Mouse (Mus musculus) CH12.LX (cell line): ENCODE data around the gene Vwa7. TPM values are rescaled to one million over a fixed set of nuclear protein-coding genes. Genes with fewer than 3 reads are reported as not detected.
A peak's percentile ranks its signal among the peaks of the same experiment; 100 is the strongest.

Source experiments
- DNase-seq: peaks from one replicate; pipeline ENCODE4 v3.0.0-alpha.2; 2013; ENCODE audit errors: extremely low read depth
- H3K27ac ChIP-seq: 2 replicates; pipeline ENCODE4 v1.5.1; 2012; ENCODE audit warnings: low read depth, mild to moderate bottlenecking, control low read depth, moderate library complexity; ENCODE audit not compliant: insufficient read depth
- H3K27me3 ChIP-seq: replicated peaks from 2 replicates; pipeline ENCODE3; 2012; ENCODE audit warnings: inconsistent platforms
- H3K36me3 ChIP-seq, 2 experiments: replicated peaks in 1 of 2; 2 replicates each; pipeline versions ENCODE3 to v1.6.1; 2012; ENCODE audit warnings: inconsistent platforms in 1 of 2, low read length in 1 of 2, mild to moderate bottlenecking in 1 of 2, mixed read lengths in 1 of 2, moderate library complexity in 1 of 2; ENCODE audit not compliant: control insufficient read depth in 1 of 2, insufficient read depth in 1 of 2
- H3K4me1 ChIP-seq, 2 experiments: 2 replicates each; pipeline ENCODE4 v1.6.1; 2012; ENCODE audit warnings: inconsistent platforms in 1 of 2, moderate library complexity in 1 of 2; ENCODE audit not compliant: insufficient read depth in 2 of 2, control insufficient read depth in 1 of 2
- H3K4me2 ChIP-seq: 2 replicates; pipeline ENCODE4 v1.6.1; 2012; ENCODE audit warnings: low read depth, mild to moderate bottlenecking, control low read depth; ENCODE audit not compliant: poor library complexity, insufficient read depth, severe bottlenecking
- H3K4me3 ChIP-seq, 3 experiments: fragments of 150-350 bp in 1 of 3; sonication (generic) in 1 of 3; replicated peaks in 1 of 3; 2 replicates each; pipeline versions ENCODE3 to v1.5.1; 2011 to 2012; ENCODE audit warnings: low read depth in 2 of 3, low read length in 2 of 3, mild to moderate bottlenecking in 2 of 3, moderate library complexity in 2 of 3, control low read depth in 1 of 3, improper control_type of control experiment in 1 of 3, inconsistent platforms in 1 of 3, mixed read lengths in 1 of 3; ENCODE audit not compliant: poor library complexity in 1 of 3
- H3K79me2 ChIP-seq: replicated peaks from 2 replicates; pipeline ENCODE4 v1.6.1; 2012; ENCODE audit warnings: mild to moderate bottlenecking, moderate library complexity; ENCODE audit not compliant: control insufficient read depth, poor library complexity, insufficient read depth, severe bottlenecking; ENCODE audit errors: extremely low read depth
- H3K9ac ChIP-seq: 2 replicates; pipeline ENCODE4 v1.6.1; 2012; ENCODE audit warnings: low read depth, mild to moderate bottlenecking, control low read depth, moderate library complexity; ENCODE audit not compliant: insufficient read depth
- H3K9me3 ChIP-seq: replicated peaks from 2 replicates; pipeline ENCODE3; 2012; ENCODE audit warnings: low read length, inconsistent platforms, mixed read lengths
- BHLHE40 ChIP-seq: IDR thresholded peaks from 2 replicates; pipeline ENCODE4 v1.6.1; 2011; ENCODE audit warnings: mild to moderate bottlenecking, low read depth, low read length, improper control_type of control experiment
- CHD2 ChIP-seq: IDR thresholded peaks from 2 replicates; pipeline ENCODE4 v1.6.1; 2011; ENCODE audit warnings: low read length, improper control_type of control experiment
- CTCF ChIP-seq, 2 experiments: IDR thresholded peaks in 1 of 2; conservative IDR thresholded peaks in 1 of 2; 2 replicates each; pipeline ENCODE4 v1.5.1; 2011 to 2012; ENCODE audit warnings: low read depth in 2 of 2, low read length in 2 of 2, improper control_type of control experiment in 1 of 2, inconsistent platforms in 1 of 2, mild to moderate bottlenecking in 1 of 2, moderate library complexity in 1 of 2
- ELF1 ChIP-seq: IDR thresholded peaks from 2 replicates; pipeline ENCODE4 v1.6.1; 2014; ENCODE audit warnings: low read depth, mild to moderate bottlenecking, inconsistent platforms, low read length, improper control_type of control experiment
- HCFC1 ChIP-seq: IDR thresholded peaks from 2 replicates; pipeline ENCODE4 v1.6.1; 2012; ENCODE audit warnings: low read depth, mild to moderate bottlenecking, inconsistent platforms, low read length, improper control_type of control experiment
- JUN ChIP-seq: IDR thresholded peaks from 2 replicates; pipeline ENCODE4 v1.6.1; 2011; ENCODE audit warnings: low read depth, mild to moderate bottlenecking, low read length, improper control_type of control experiment, moderate library complexity; ENCODE audit not compliant: insufficient read depth
- JUND ChIP-seq: conservative IDR thresholded peaks from 2 replicates; pipeline ENCODE4 v1.6.1; 2011; ENCODE audit warnings: low read depth, low read length, improper control_type of control experiment
- KAT2A ChIP-seq: IDR thresholded peaks from 2 replicates; pipeline ENCODE4 v1.6.1; 2012; ENCODE audit warnings: low read length, improper control_type of control experiment, inconsistent platforms; ENCODE audit not compliant: insufficient replicate concordance
- MAZ ChIP-seq: IDR thresholded peaks from 2 replicates; pipeline ENCODE4 v1.6.1; 2012; ENCODE audit warnings: low read depth, mild to moderate bottlenecking, inconsistent platforms, low read length, improper control_type of control experiment, moderate library complexity
- MXI1 ChIP-seq: IDR thresholded peaks from 2 replicates; pipeline ENCODE4 v1.6.1; 2011; ENCODE audit warnings: mild to moderate bottlenecking, low read depth, low read length, improper control_type of control experiment
- MYC ChIP-seq: IDR thresholded peaks from 2 replicates; pipeline ENCODE4 v1.6.1; 2011; ENCODE audit warnings: low read depth, mild to moderate bottlenecking, improper control_type of control experiment, low read length
- NRF1 ChIP-seq: IDR thresholded peaks from 2 replicates; pipeline ENCODE4 v1.6.1; 2014; ENCODE audit warnings: low read depth, mild to moderate bottlenecking, inconsistent platforms, low read length, improper control_type of control experiment, moderate library complexity
- POLR2A ChIP-seq: IDR thresholded peaks from 2 replicates; pipeline ENCODE4 v1.6.1; 2011; ENCODE audit warnings: low read depth, mild to moderate bottlenecking, improper control_type of control experiment, low read length
- RAD21 ChIP-seq: IDR thresholded peaks from 2 replicates; pipeline ENCODE4 v1.6.1; 2011; ENCODE audit warnings: low read depth, mild to moderate bottlenecking, low read length, improper control_type of control experiment, moderate library complexity
- RCOR1 ChIP-seq: conservative IDR thresholded peaks from 2 replicates; pipeline ENCODE4 v1.6.1; 2012; ENCODE audit warnings: low read depth, mild to moderate bottlenecking, inconsistent platforms, low read length, improper control_type of control experiment
- SMC3 ChIP-seq: IDR thresholded peaks from 2 replicates; pipeline ENCODE4 v1.6.1; 2011; ENCODE audit warnings: low read depth, low read length, improper control_type of control experiment
- TBP ChIP-seq: conservative IDR thresholded peaks from 2 replicates; pipeline ENCODE4 v1.6.1; 2011; ENCODE audit warnings: low read depth, low read length, improper control_type of control experiment
- TCF12 ChIP-seq: IDR thresholded peaks from 2 replicates; pipeline ENCODE4 v1.6.1; 2014; ENCODE audit warnings: low read depth, mild to moderate bottlenecking, inconsistent platforms, low read length, improper control_type of control experiment
- UBTF ChIP-seq: IDR thresholded peaks from 2 replicates; pipeline ENCODE4 v1.6.1; 2012; ENCODE audit warnings: low read depth, mild to moderate bottlenecking, inconsistent platforms, low read length, improper control_type of control experiment, moderate library complexity
- USF1 ChIP-seq: IDR thresholded peaks from 2 replicates; pipeline ENCODE4 v1.6.1; 2014; ENCODE audit warnings: low read depth, mild to moderate bottlenecking, inconsistent platforms, low read length, improper control_type of control experiment
- ZC3H11A ChIP-seq: IDR thresholded peaks from 2 replicates; pipeline ENCODE4 v1.6.1; 2012; ENCODE audit warnings: low read depth, mild to moderate bottlenecking, inconsistent platforms, low read length, improper control_type of control experiment
- dilution Hi-C: fragments of 300-500 bp; cut with MboI; formaldehyde crosslinking; loops from 2 replicates; pipeline ENCODE4 v1.14.3; 2020; ENCODE audit warnings: low sequenced_read_pairs; ENCODE audit not compliant: extremely low pct_unique_long_range_greater_than_20kb, extremely low pct_ligation_motif_present
- in situ Hi-C: fragments of 300-500 bp; cut with MboI; formaldehyde crosslinking; loops from 3 replicates; pipeline ENCODE4 v1.14.3; 2019; ENCODE audit warnings: low sequenced_read_pairs, low pct_ligation_motif_present, low pct_unique_long_range_greater_than_20kb, mixed read lengths
- polyA plus RNA-seq: library from polyadenylated mRNA; unstranded; fragments of >175 nt; gene quantifications from 2 replicates; pipeline ENCODE4 v1.2.1, GENCODE M21; 2012; ENCODE audit warnings: low read depth; ENCODE audit not compliant: insufficient read length
- total RNA-seq, 2 experiments: library from RNA; depleted of rRNA; stranded (reverse); fragments of 300-350 nt in 1 of 2; fragments of >200 nt in 1 of 2; gene quantifications; 2 replicates each; pipeline ENCODE4 v1.2.3; 2012 to 2014

Gene Vwa7
- total and polyA plus RNA-seq, 3 experiments = 0.42 to 1.2 TPM; not detected in 1

DNA sequence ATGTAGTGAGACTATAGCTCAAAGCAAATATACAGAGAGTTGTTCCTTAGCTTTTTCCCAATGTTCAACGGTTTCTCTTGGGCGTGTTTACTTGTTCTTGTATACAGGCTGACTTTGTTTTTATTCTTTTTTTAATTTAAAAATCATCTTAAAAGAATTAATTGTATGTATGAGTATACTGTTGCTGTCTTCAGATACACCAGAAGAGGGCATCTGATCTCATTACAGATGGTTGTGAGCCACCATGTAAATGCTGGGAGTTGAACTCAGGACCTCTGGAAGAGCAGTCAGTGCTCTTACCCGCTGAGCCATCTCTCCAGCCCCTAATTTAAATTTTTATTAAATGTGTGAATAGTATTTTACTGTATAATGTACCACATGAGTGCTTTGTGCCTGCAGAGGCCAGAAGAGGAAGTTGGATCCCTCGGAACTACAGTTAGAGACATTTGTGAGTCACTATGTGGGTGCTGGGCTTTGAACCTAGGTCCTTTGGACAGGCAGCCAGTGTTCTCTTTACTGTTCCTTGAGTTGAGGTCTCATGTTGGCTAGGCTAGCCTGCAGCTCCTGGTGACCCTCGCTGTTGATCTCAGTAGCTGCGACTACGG is 8.9 kb upstream of the Vwa7 start:
- peaks cover 67 to 81% of the 10 kb centered on the region in 2 experiments for H3K36me3 ChIP-seq
- peak; percentile 62 for DNase-seq
- no peak for TF ChIP-seq JUND
- TF ChIP-seq CTCF (conservative IDR thresholded peaks at IDR 0.05 in 1 of 2, IDR thresholded peaks at IDR 0.05 in 1 of 2; ENCODE audit: low read depth in 2 of 2, low read length in 2 of 2) = peak in 1 of 2 experiments; percentile 22; a peak in 1 of 4 replicates
- H3K9me3 ChIP-seq = no peaks in the 10 kb centered on the region
- no peak overlapping the region for H3K9ac ChIP-seq
- no peak overlapping the region for H3K4me2 ChIP-seq
- in situ Hi-C loops = no loop called here
- H3K27ac ChIP-seq = no peak overlapping the region
- no peak overlapping the region for H3K4me3 ChIP-seq
- H3K27me3 ChIP-seq = no peaks in the 10 kb centered on the region
- dilution Hi-C loops = no loop called here
- H3K4me1 ChIP-seq = peaks cover 5 to 30% of the 10 kb centered on the region in 2 experiments; a peak in 3 of 4 replicates
- peaks cover 37% of the 10 kb centered on the region for H3K79me2 ChIP-seq

GRCm38 (mm10) chr17:35009586-35009985 is 6.8 kb upstream of the Vwa7 start:
- TF ChIP-seq UBTF (no peak), SMC3 (no peak), NRF1 (no peak), ZC3H11A (no peak), RAD21 (no peak), POLR2A (no peak)

DNA sequence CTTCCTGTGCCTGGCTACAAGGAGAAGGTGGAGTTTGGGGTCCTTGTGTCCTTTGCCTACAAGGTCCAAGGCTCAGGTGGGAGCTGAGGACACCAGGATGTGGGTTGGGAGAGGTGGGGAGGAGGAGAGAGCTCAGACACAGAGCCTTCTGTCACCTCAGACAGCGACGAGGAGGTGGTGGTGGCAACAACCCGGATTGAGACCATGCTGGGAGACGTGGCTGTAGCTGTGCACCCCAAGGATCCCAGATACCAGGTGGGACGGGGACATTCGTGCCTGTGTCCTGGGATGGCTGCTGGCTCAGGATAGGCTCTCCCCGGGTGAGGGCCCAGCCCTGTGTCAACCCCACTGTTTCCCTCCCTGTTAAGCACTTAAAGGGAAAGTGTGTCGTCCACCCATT is 4.9 kb upstream of the Vwa7 start:
- Histone ChIP-seq H3K27me3 (no peaks in the 10 kb centered on the region), H3K4me2 (no peak overlapping the region), H3K9me3 (no peaks in the 10 kb centered on the region), H3K79me2 (peaks cover 5% of the 10 kb centered on the region), H3K4me3 (no peak overlapping the region), H3K36me3 (peaks cover 90 to 97% of the 10 kb centered on the region in 2 experiments)
- no peak for DNase-seq
- TF ChIP-seq MYC (no peak), TCF12 (no peak), UBTF (no peak), CHD2 (no peak), USF1 (no peak), RCOR1 (no peak), HCFC1 (no peak), ELF1 (no peak), JUN (no peak), CTCF (conservative IDR thresholded peaks at IDR 0.05 in 1 of 2, IDR thresholded peaks at IDR 0.05 in 1 of 2; ENCODE audit: low read depth in 2 of 2, low read length in 2 of 2) (no peak), TBP (no peak), KAT2A (no peak), MXI1 (no peak), MAZ (no peak), BHLHE40 (no peak)
- TF ChIP-seq, all 38 proteins: peak for 0
- Histone ChIP-seq H3K27ac (no peak overlapping the region), H3K9ac (no peak overlapping the region), H3K4me1 (peaks cover 0 to 32% of the 10 kb centered on the region in 2 experiments; a peak in 2 of 4 replicates)
- dilution Hi-C loops (no loop called here), in situ Hi-C loops (loop anchor here (10.0 kb wide), 1 partner anchor 223 kb away; the partner anchor contains the start of genes Atp6v1g2 and Nfkbil1)

More at GRCm38 (mm10) chr17:35009586-35009985, 6.8 kb upstream of the Vwa7 start:
- Histone ChIP-seq H3K79me2 (peaks cover 16% of the 10 kb centered on the region), H3K9ac (no peak overlapping the region), H3K36me3 (peaks cover 82 to 92% of the 10 kb centered on the region in 2 experiments), H3K9me3 (no peaks in the 10 kb centered on the region), H3K27me3 (no peaks in the 10 kb centered on the region), H3K4me1 (peaks cover 5 to 30% of the 10 kb centered on the region in 2 experiments; a peak in 3 of 4 replicates), H3K27ac (no peak overlapping the region), H3K4me2 (no peak overlapping the region), H3K4me3 (no peak overlapping the region)
- dilution Hi-C loops (no loop called here), in situ Hi-C loops (no loop called here)
- DNase-seq = no peak
